Mouse (Mus musculus) erythroblast, embryonic 14.5 days (primary cell): ENCODE data around the gene Tas2r110.

Experiments
- GATA1 ChIP-seq: IDR thresholded peaks from 2 replicates; pipeline ENCODE4 v1.6.1; 2012; ENCODE audit warnings: low read length, inconsistent platforms, mixed read lengths
- TAL1 ChIP-seq: IDR thresholded peaks from 3 replicates; pipeline ENCODE4 v1.6.1; 2012; ENCODE audit warnings: low read length, inconsistent platforms, mixed read lengths

GRCm38 (mm10) chr6:132855138-132855537 is 12.7 kb upstream of the Tas2r110 start, which contains the start of gene Tas2r116:
- TF ChIP-seq GATA1 (no peak), TAL1 (no peak)
